Mouse (Mus musculus): Measurements from ENCODE around the gene Lzic. TPM values are rescaled to one million over a fixed set of nuclear protein-coding genes. Genes with fewer than 3 reads are reported as not detected.

Gene Lzic
- total and polyA plus RNA-seq, 3 experiments, result 40.0 to 53.3 (median 43.4) TPM

GRCm38 (mm10) chr4:149444964-149445701 is 39.9 kb upstream of the Lzic start:
- dilution Hi-C loops (cut with MboI; ENCODE audit: extremely low pct_ligation_motif_present, extremely low pct_unique_long_range_greater_than_20kb, low sequenced_read_pairs), result no loop called here
- H3K4me3 ChIP-seq (replicated peaks in 1 of 3; ENCODE audit: low read depth in 2 of 3, low read length in 2 of 3, poor library complexity in 1 of 3), result peak overlapping the region in 2 of 3 experiments; percentile 25

GRCm38 (mm10) chr4:149445868-149446267 is 39.2 kb upstream of the Lzic start:
- Histone ChIP-seq H3K27ac (ENCODE audit: insufficient read depth, low read depth) (no peak overlapping the region), H3K4me1 (ENCODE audit: control insufficient read depth in 1 of 2, insufficient read depth in 2 of 2) (peaks cover 0 to 13% of the 10 kb centered on the region in 2 experiments; a peak in 3 of 4 replicates), H3K4me2 (ENCODE audit: insufficient read depth, low read depth, poor library complexity, severe bottlenecking) (peak overlapping the region; percentile 98; the same call in 1 of the 2 replicates), H3K27me3 (replicated peaks) (no peaks in the 10 kb centered on the region), H3K9me3 (replicated peaks; ENCODE audit: low read length) (no peaks in the 10 kb centered on the region), H3K79me2 (replicated peaks; ENCODE audit: control insufficient read depth, extremely low read depth, insufficient read depth, poor library complexity, severe bottlenecking) (no peaks in the 10 kb centered on the region), H3K9ac (ENCODE audit: insufficient read depth, low read depth) (peak overlapping the region; percentile 49; the same call in 1 of the 2 replicates), H3K4me3 (replicated peaks in 1 of 3; ENCODE audit: low read depth in 2 of 3, low read length in 2 of 3, poor library complexity in 1 of 3) (no peak overlapping the region), H3K36me3 (replicated peaks in 1 of 2; ENCODE audit: control insufficient read depth in 1 of 2, insufficient read depth in 1 of 2, low read length in 1 of 2) (no peaks in the 10 kb centered on the region)
- in situ Hi-C loops (cut with MboI; ENCODE audit: low pct_ligation_motif_present, low pct_unique_long_range_greater_than_20kb, low sequenced_read_pairs) (no loop called here), dilution Hi-C loops (cut with MboI; ENCODE audit: extremely low pct_ligation_motif_present, extremely low pct_unique_long_range_greater_than_20kb, low sequenced_read_pairs) (no loop called here)
- TF ChIP-seq ELF1 (IDR thresholded peaks at IDR 0.05; ENCODE audit: low read depth, low read length) (no peak), NRF1 (IDR thresholded peaks at IDR 0.05; ENCODE audit: low read depth, low read length) (no peak), MAFK (IDR thresholded peaks at IDR 0.05; ENCODE audit: insufficient replicate concordance, low read length) (no peak)
- no peak for DNase-seq (ENCODE audit: extremely low read depth)

More at GRCm38 (mm10) chr4:149444964-149445701, 39.9 kb upstream of the Lzic start:
- Histone ChIP-seq H3K36me3 (replicated peaks in 1 of 2; ENCODE audit: control insufficient read depth in 1 of 2, insufficient read depth in 1 of 2, low read length in 1 of 2) (no peaks in the 10 kb centered on the region), H3K79me2 (replicated peaks; ENCODE audit: control insufficient read depth, extremely low read depth, insufficient read depth, poor library complexity, severe bottlenecking) (no peaks in the 10 kb centered on the region), H3K27me3 (replicated peaks) (no peaks in the 10 kb centered on the region), H3K4me1 (ENCODE audit: control insufficient read depth in 1 of 2, insufficient read depth in 2 of 2) (peaks cover 0 to 13% of the 10 kb centered on the region in 2 experiments; a peak in 3 of 4 replicates), H3K27ac (ENCODE audit: insufficient read depth, low read depth) (no peak overlapping the region), H3K9ac (ENCODE audit: insufficient read depth, low read depth) (peak overlapping the region; percentile 49), H3K4me2 (ENCODE audit: insufficient read depth, low read depth, poor library complexity, severe bottlenecking) (peak overlapping the region; percentile 98), H3K9me3 (replicated peaks; ENCODE audit: low read length) (no peaks in the 10 kb centered on the region)
- in situ Hi-C loops (cut with MboI; ENCODE audit: low pct_ligation_motif_present, low pct_unique_long_range_greater_than_20kb, low sequenced_read_pairs), result no loop called here
- 0 out of 2 replicates have a peak, but pooled peaks have one; percentile 35 for TF ChIP-seq RCOR1 (conservative IDR thresholded peaks at IDR 0.05; ENCODE audit: low read depth, low read length)
- peak; percentile 28 for TF ChIP-seq ZNF384 (IDR thresholded peaks at IDR 0.05; ENCODE audit: low read depth, low read length)
- TF ChIP-seq MAX (IDR thresholded peaks at IDR 0.05; ENCODE audit: low read length), result peak; percentile 99
- 0 out of 2 replicates have a peak, but pooled peaks have one; percentile 5 for TF ChIP-seq JUND (conservative IDR thresholded peaks at IDR 0.05; ENCODE audit: low read depth, low read length)
- peak; percentile 66; the same call in 1 of the 2 replicates for TF ChIP-seq ELF1 (IDR thresholded peaks at IDR 0.05; ENCODE audit: low read depth, low read length)
- TF ChIP-seq CHD1 (IDR thresholded peaks at IDR 0.05; ENCODE audit: low read depth, low read length), result no peak
- 0 out of 2 replicates have a peak, but pooled peaks have one; percentile 48 for TF ChIP-seq E2F4 (IDR thresholded peaks at IDR 0.05; ENCODE audit: insufficient replicate concordance, low read depth, low read length)
- peak; percentile 62 for TF ChIP-seq ETS1 (conservative IDR thresholded peaks at IDR 0.05; ENCODE audit: low read depth, low read length)
- no peak; the same call in 1 of the 2 replicates for TF ChIP-seq USF2 (conservative IDR thresholded peaks at IDR 0.05; ENCODE audit: low read depth, low read length)
- peak; percentile 74 for TF ChIP-seq BHLHE40 (IDR thresholded peaks at IDR 0.05; ENCODE audit: low read depth, low read length)
- TF ChIP-seq POLR2A (IDR thresholded peaks at IDR 0.05; ENCODE audit: low read depth, low read length), result peak; percentile 63; the same call in 1 of the 2 replicates
- no peak for TF ChIP-seq ZKSCAN1 (IDR thresholded peaks at IDR 0.05; ENCODE audit: borderline replicate concordance, low read depth, low read length)
- 0 out of 2 replicates have a peak, but pooled peaks have one; percentile 46 for TF ChIP-seq KAT2A (IDR thresholded peaks at IDR 0.05; ENCODE audit: insufficient replicate concordance, low read length)
- peak; percentile 18 to 96; a peak in 2 of 4 replicates for TF ChIP-seq CTCF (conservative IDR thresholded peaks at IDR 0.05 in 1 of 2, IDR thresholded peaks at IDR 0.05 in 1 of 2; ENCODE audit: low read depth in 2 of 2, low read length in 2 of 2)
- TF ChIP-seq MXI1 (IDR thresholded peaks at IDR 0.05; ENCODE audit: low read depth, low read length), result peak; percentile 97
- peak; percentile 62 for TF ChIP-seq HCFC1 (IDR thresholded peaks at IDR 0.05; ENCODE audit: low read depth, low read length)
- no peak for TF ChIP-seq ZC3H11A (IDR thresholded peaks at IDR 0.05; ENCODE audit: low read depth, low read length)
- TF ChIP-seq POLR2AphosphoS2 (IDR thresholded peaks at IDR 0.05; ENCODE audit: low read depth, low read length), result no peak
- TF ChIP-seq TBP (conservative IDR thresholded peaks at IDR 0.05; ENCODE audit: low read depth, low read length), result no peak
- no peak for TF ChIP-seq CHD2 (IDR thresholded peaks at IDR 0.05; ENCODE audit: low read length)
- TF ChIP-seq MAFK (IDR thresholded peaks at IDR 0.05; ENCODE audit: insufficient replicate concordance, low read length), result no peak
- TF ChIP-seq ZMIZ1 (IDR thresholded peaks at IDR 0.05; ENCODE audit: low read depth, low read length), result peak; percentile 67; the same call in 1 of the 2 replicates
- peak; percentile 98 for TF ChIP-seq MYC (IDR thresholded peaks at IDR 0.05; ENCODE audit: low read depth, low read length)
- TF ChIP-seq PAX5 (IDR thresholded peaks at IDR 0.05; ENCODE audit: low read length), result no peak
- peak; percentile 68 for TF ChIP-seq RAD21 (IDR thresholded peaks at IDR 0.05; ENCODE audit: low read depth, low read length)
- TF ChIP-seq MAZ (IDR thresholded peaks at IDR 0.05; ENCODE audit: low read depth, low read length), result no peak
- no peak for TF ChIP-seq JUN (IDR thresholded peaks at IDR 0.05; ENCODE audit: insufficient read depth, low read depth, low read length)
- TF ChIP-seq EP300 (IDR thresholded peaks at IDR 0.05; ENCODE audit: low read length), result 0 out of 2 replicates have a peak, but pooled peaks have one; percentile 25
- TF ChIP-seq NELFE (IDR thresholded peaks at IDR 0.05; ENCODE audit: low read depth, low read length), result peak; percentile 79
- TF ChIP-seq SIN3A (IDR thresholded peaks at IDR 0.05; ENCODE audit: low read length), result peak; percentile 72; the same call in 1 of the 2 replicates
- TF ChIP-seq MEF2A (IDR thresholded peaks at IDR 0.05; ENCODE audit: borderline replicate concordance, low read depth, low read length), result peak; percentile 83
- TF ChIP-seq SMC3 (IDR thresholded peaks at IDR 0.05; ENCODE audit: low read depth, low read length), result peak; percentile 92
- peak; percentile 92 for TF ChIP-seq UBTF (IDR thresholded peaks at IDR 0.05; ENCODE audit: low read depth, low read length)
- TF ChIP-seq NRF1 (IDR thresholded peaks at IDR 0.05; ENCODE audit: low read depth, low read length), result peak; percentile 47; the same call in 1 of the 2 replicates
- no peak for TF ChIP-seq GABPA (IDR thresholded peaks at IDR 0.05; ENCODE audit: insufficient replicate concordance, low read depth, low read length)
- peak; percentile 72 for TF ChIP-seq TCF12 (IDR thresholded peaks at IDR 0.05; ENCODE audit: low read depth, low read length)
- peak; percentile 76 for TF ChIP-seq IRF4 (IDR thresholded peaks at IDR 0.05; ENCODE audit: low read depth, low read length)
- TF ChIP-seq USF1 (IDR thresholded peaks at IDR 0.05; ENCODE audit: low read depth, low read length), result peak; percentile 54
- peak; percentile 91 for DNase-seq (ENCODE audit: extremely low read depth)

All from CH12.LX (cell line).